Mouse (Mus musculus) myocyte (in vitro differentiated cells): ENCODE data around the gene Arhgap31.

ENCODE experiments used
- E2F4 ChIP-seq: IDR thresholded peaks from one replicate; pipeline ENCODE4 v1.6.1; 2011; ENCODE audit warnings: mild to moderate bottlenecking, control low read depth, moderate library complexity; ENCODE audit not compliant: insufficient read depth
- MAX ChIP-seq: IDR thresholded peaks from one replicate; pipeline ENCODE4 v1.6.1; 2011; ENCODE audit warnings: low read depth, mild to moderate bottlenecking, control low read depth
- MYOG ChIP-seq, 3 experiments: IDR thresholded peaks; one replicate each; pipeline ENCODE4 v1.6.1; 2011; ENCODE audit warnings: control low read depth in 2 of 3, low read depth in 2 of 3, mild to moderate bottlenecking in 2 of 3; ENCODE audit not compliant: insufficient read length in 2 of 3, control insufficient read depth in 1 of 3, insufficient read depth in 1 of 3
- POLR2A ChIP-seq: IDR thresholded peaks from one replicate; pipeline ENCODE4 v1.6.1; 2011; ENCODE audit warnings: low read depth, mild to moderate bottlenecking, control low read depth, moderate library complexity; ENCODE audit not compliant: insufficient read length

- TF ChIP-seq POLR2A (no peak), MAX (no peak), MYOG (IDR thresholded peaks at IDR 0.05; ENCODE audit: control insufficient read depth in 1 of 3, insufficient read depth in 1 of 3, insufficient read length in 2 of 3, low read depth in 2 of 3) (no peak), E2F4 (no peak)
Measured at GRCm38 (mm10) chr16:38713404-38714258, 557 bp upstream of the Arhgap31 start.
